Mouse (Mus musculus) lung, postnatal 0 days (tissue): Measurements from ENCODE around the gene Traf7.

Source experiments
- CTCF ChIP-seq: IDR thresholded peaks from 2 replicates; pipeline ENCODE4 v1.5.1; 2016; ENCODE audit warnings: antibody characterized with exemption, mild to moderate bottlenecking
- EP300 ChIP-seq: IDR thresholded peaks from 2 replicates; pipeline ENCODE4 v1.6.1; 2016; ENCODE audit warnings: antibody characterized with exemption, mild to moderate bottlenecking, control low read depth

- TF ChIP-seq CTCF: no peak
- TF ChIP-seq EP300: no peak
Observed at GRCm38 (mm10) chr17:24488662-24489264, 39.0 kb downstream of the Traf7 start.
